Comparison of ENCODE assay signal across 30 mouse cellular contexts in the genomic region with DNA sequence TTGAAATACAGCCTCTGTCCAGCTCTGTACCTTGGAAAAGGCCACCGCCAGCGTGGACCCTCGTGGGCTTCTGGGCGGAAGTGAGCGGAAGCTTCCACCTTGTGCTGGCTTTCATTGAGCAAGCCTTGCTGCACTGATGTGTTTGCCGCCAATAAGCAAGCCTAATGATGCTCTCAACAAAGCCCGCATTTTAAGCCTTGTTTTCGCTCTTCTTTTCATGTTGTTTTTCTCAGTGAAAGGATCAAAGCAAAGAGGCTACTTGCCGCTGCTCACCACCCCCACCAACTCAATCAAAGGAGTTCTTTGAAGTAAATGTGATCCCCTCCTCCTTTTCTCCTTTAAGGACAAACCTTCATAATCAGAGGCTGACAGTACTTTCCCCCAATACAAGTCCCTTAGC.
DNase-seq lines count a peak whose midpoint lies in the region; ATAC-seq and TF ChIP-seq lines count a peak whose summit lies in the region.
"Had no signal": no experiment of that assay in that cellular context is flagged by ENCODE, and none has a peak within 500 bp of the region (broad histone marks: within the 10 kb centered on the region; RNA-seq: fewer than 3 reads in every experiment).

No protein-coding gene starts in this region.

- no peak for ATAC-seq in forebrain, embryonic 13.5 days
- ATAC-seq: activated CD4-positive, CD25-positive, alpha-beta regulatory T cell, adult 4 months; CD4-positive, CD25-positive, alpha-beta regulatory T cell, adult 4 months; lung, postnatal 0 days; midbrain, embryonic 15.5 days had no signal

- peaks cover 7% of the 10 kb centered on the region; the same call in 1 of the 2 replicates for H3K4me1 ChIP-seq in forebrain, embryonic 13.5 days
- H3K4me1 ChIP-seq in cerebellum, adult 2 months (ENCODE audit: control insufficient read depth, insufficient read depth, low read length): no peaks in the 10 kb centered on the region
- H3K4me1 ChIP-seq: liver, embryonic 13.5 days; megakaryocyte, embryonic 14.5 days; midbrain, embryonic 15.5 days had no signal

- no peak for TF ChIP-seq CTCF in layer of hippocampus, adult 2 months (conservative IDR thresholded peaks at IDR 0.05)
- TF ChIP-seq CTCF in brain, embryonic 14.5 days (IDR thresholded peaks at IDR 0.05; ENCODE audit: borderline replicate concordance, extremely low read depth, insufficient read depth, insufficient read length): no peak
- no peak for TF ChIP-seq CTCF in cerebellum, adult 2 months (IDR thresholded peaks at IDR 0.05; ENCODE audit: borderline replicate concordance, insufficient read depth, low read depth, low read length)

- no peak overlapping the region for H3K27ac ChIP-seq in layer of hippocampus, adult 2 months
- no peak overlapping the region for H3K27ac ChIP-seq in forebrain, embryonic 13.5 days
- no peak overlapping the region for H3K27ac ChIP-seq in cerebellum, adult 2 months (ENCODE audit: insufficient read depth, low read length)
- H3K27ac ChIP-seq: heart, embryonic 13.5 days; hindbrain, embryonic 14.5 days; kidney, embryonic 15.5 days; liver, embryonic 13.5 days; midbrain, embryonic 15.5 days had no signal

- peak overlapping the region; percentile 28 for H3K4me2 ChIP-seq in forebrain, embryonic 13.5 days
- H3K4me2 ChIP-seq: heart, embryonic 13.5 days; hindbrain, embryonic 14.5 days; kidney, embryonic 15.5 days; liver, embryonic 13.5 days; midbrain, embryonic 15.5 days had no signal

- H3K27me3 ChIP-seq in forebrain, embryonic 13.5 days: no peaks in the 10 kb centered on the region
- no peaks in the 10 kb centered on the region for H3K27me3 ChIP-seq in cerebellum, adult 2 months (ENCODE audit: control insufficient read depth, insufficient read depth, low read length)
- H3K27me3 ChIP-seq: kidney, embryonic 15.5 days; liver, embryonic 13.5 days; megakaryocyte, embryonic 14.5 days; midbrain, embryonic 15.5 days had no signal

- peak overlapping the region; percentile 33 for H3K4me3 ChIP-seq in layer of hippocampus, adult 2 months
- H3K4me3 ChIP-seq in forebrain, embryonic 13.5 days: no peak overlapping the region
- no peak overlapping the region for H3K4me3 ChIP-seq in cerebellum, adult 2 months (replicated peaks; ENCODE audit: insufficient read depth, low read depth, low read length)
- H3K4me3 ChIP-seq: erythroblast, embryonic 14.5 days; heart, embryonic 13.5 days; kidney, embryonic 15.5 days; liver, embryonic 13.5 days; megakaryocyte, embryonic 14.5 days; midbrain, embryonic 15.5 days had no signal

- DNase-seq in layer of hippocampus, adult 2 months (ENCODE audit: low spot score in 2 of 2): no peak
- no peak for DNase-seq in layer of hippocampus, adult 8-10 months (ENCODE audit: low spot score in 2 of 2)
- DNase-seq in brain, embryonic 14.5 days (ENCODE audit: low read depth): peak; percentile 72
- no peak for DNase-seq in cerebellum, adult 2 months
- DNase-seq in frontal cortex, postnatal 14 days (ENCODE audit: low spot score in 2 of 2): no peak
- DNase-seq in retina, postnatal 1 day: no peak
- DNase-seq: adrenal gland, adult 2 months; adrenal gland, postnatal 36 days; cerebellum, adult 9-10 months; cerebellum, postnatal 36 days; gastrocnemius, postnatal 25 days; heart, adult 18-20 months; heart, postnatal 10 days; kidney, adult 18-20 months; kidney, postnatal 25 days; liver, embryonic 13.5 days; lung, adult 18-20 months; lung, postnatal 4 days; right cerebral cortex, postnatal 4 days; thymus, postnatal 4 days had no signal

- TF ChIP-seq POLR2A in brain, embryonic 14.5 days (IDR thresholded peaks at IDR 0.05; ENCODE audit: borderline replicate concordance, extremely low read depth, insufficient read depth, insufficient read length, poor library complexity, severe bottlenecking): no peak
- no peak for TF ChIP-seq POLR2A in cerebellum, adult 2 months (IDR thresholded peaks at IDR 0.05; ENCODE audit: borderline replicate concordance, insufficient read depth, low read length)

- no peaks in the 10 kb centered on the region for H3K36me3 ChIP-seq in forebrain, embryonic 13.5 days (ENCODE audit: poor library complexity, severe bottlenecking)
- H3K36me3 ChIP-seq: heart, embryonic 13.5 days; kidney, embryonic 15.5 days; liver, embryonic 13.5 days; midbrain, embryonic 15.5 days had no signal

- 17% methylated on average over 9 of the region's 9 CpGs for WGBS in forebrain, embryonic 13.5 days
- WGBS in cerebellum, adult 2 months: 58% methylated on average over 9 of the region's 9 CpGs

- no peaks in the 10 kb centered on the region for H3K9me3 ChIP-seq in forebrain, embryonic 13.5 days (replicated peaks)
- H3K9me3 ChIP-seq: heart, embryonic 13.5 days; kidney, embryonic 15.5 days; liver, embryonic 13.5 days; midbrain, embryonic 15.5 days had no signal

- no peak overlapping the region for H3K9ac ChIP-seq in forebrain, embryonic 13.5 days
- H3K9ac ChIP-seq: heart, embryonic 13.5 days; hindbrain, embryonic 14.5 days; kidney, embryonic 15.5 days; liver, embryonic 13.5 days; midbrain, embryonic 15.5 days had no signal
